ENCODE assay signal across 20 mouse cellular contexts in genomic region chr13:57332976-57333375, GRCm38 (mm10).
"Had no signal": no experiment of that assay in that cellular context is flagged by ENCODE, and none has a peak within 500 bp of the region (broad histone marks: within the 10 kb centered on the region; RNA-seq: fewer than 3 reads in every experiment).

No protein-coding gene starts in this region.

- H3K9me3 ChIP-seq: intestine, embryonic 15.5 days; limb, embryonic 12.5 days; limb, embryonic 15.5 days; midbrain, embryonic 12.5 days; midbrain, embryonic 15.5 days; neural tube, embryonic 12.5 days; neural tube, embryonic 15.5 days had no signal

- H3K9ac ChIP-seq: intestine, embryonic 15.5 days; limb, embryonic 12.5 days; limb, embryonic 15.5 days; liver, embryonic 14.5 days; liver, postnatal 0 days; lung, embryonic 14.5 days; midbrain, embryonic 12.5 days; midbrain, embryonic 15.5 days; neural tube, embryonic 12.5 days; neural tube, embryonic 15.5 days had no signal

- H3K27ac ChIP-seq: intestine, embryonic 15.5 days; limb, embryonic 12.5 days; limb, embryonic 15.5 days; liver, embryonic 14.5 days; macrophage; midbrain, embryonic 12.5 days; midbrain, embryonic 15.5 days; neural tube, embryonic 12.5 days; neural tube, embryonic 15.5 days; stomach, postnatal 0 days had no signal

- H3K4me2 ChIP-seq: intestine, embryonic 15.5 days; limb, embryonic 12.5 days; limb, embryonic 15.5 days; liver, embryonic 11.5 days; lung, embryonic 14.5 days; midbrain, embryonic 12.5 days; midbrain, embryonic 15.5 days; neural tube, embryonic 12.5 days; neural tube, embryonic 15.5 days had no signal

- H3K4me1 ChIP-seq: intestine, embryonic 15.5 days; limb, embryonic 15.5 days; midbrain, embryonic 12.5 days; midbrain, embryonic 15.5 days had no signal

- H3K27me3 ChIP-seq: intestine, embryonic 15.5 days; limb, embryonic 12.5 days; limb, embryonic 15.5 days; midbrain, embryonic 12.5 days; midbrain, embryonic 15.5 days; neural tube, embryonic 12.5 days; neural tube, embryonic 15.5 days had no signal

- DNase-seq: left cerebral cortex, postnatal 4 days; liver, postnatal 0 days; lung, embryonic 14.5 days; right cerebral cortex, adult 18-20 months; right cerebral cortex, postnatal 14 days; right cerebral cortex, postnatal 4 days; thymus, adult 2 months; thymus, postnatal 14 days; thymus, postnatal 4 days had no signal

- H3K36me3 ChIP-seq: intestine, embryonic 15.5 days; limb, embryonic 12.5 days; limb, embryonic 15.5 days; midbrain, embryonic 12.5 days; midbrain, embryonic 15.5 days; neural tube, embryonic 12.5 days; neural tube, embryonic 15.5 days had no signal

- ATAC-seq: intestine, embryonic 15.5 days; liver, postnatal 0 days; midbrain, embryonic 15.5 days had no signal

- H3K4me3 ChIP-seq: intestine, embryonic 15.5 days; limb, embryonic 12.5 days; limb, embryonic 15.5 days; midbrain, embryonic 12.5 days; midbrain, embryonic 15.5 days; neural tube, embryonic 12.5 days; neural tube, embryonic 15.5 days had no signal
